Mouse (Mus musculus) C2C12 (cell line): Measurements from ENCODE around the gene Zbtb7b. TPM values are rescaled to one million over a fixed set of nuclear protein-coding genes. Genes with fewer than 3 reads are reported as not detected.

Experiments
- H3K27me3 ChIP-seq: one replicate; pipeline ENCODE4 v1.6.1; 2011; ENCODE audit not compliant: control insufficient read depth, insufficient read depth, insufficient read length
- H3K36me3 ChIP-seq: one replicate; pipeline ENCODE4 v1.6.1; 2011; ENCODE audit not compliant: control insufficient read depth, insufficient read depth
- H3K4me3 ChIP-seq: one replicate; pipeline ENCODE4 v1.5.1; 2011; ENCODE audit warnings: mild to moderate bottlenecking, control low read depth; ENCODE audit not compliant: poor library complexity, insufficient read depth, severe bottlenecking
- H3K79me2 ChIP-seq: one replicate; pipeline ENCODE4 v1.6.1; 2011; ENCODE audit not compliant: control insufficient read depth, insufficient read depth
- H3K79me3 ChIP-seq: one replicate; pipeline ENCODE4 v1.6.1; 2011; ENCODE audit warnings: low read depth, control low read depth
- H3ac ChIP-seq: one replicate; pipeline ENCODE3; 2011; ENCODE audit warnings: low read depth; ENCODE audit not compliant: control insufficient read depth, insufficient read length
- CEBPB ChIP-seq: IDR thresholded peaks from one replicate; pipeline ENCODE4 v1.6.1; 2011; ENCODE audit warnings: low read depth, mild to moderate bottlenecking, control low read depth, moderate library complexity
- CTCF ChIP-seq: IDR thresholded peaks from one replicate; pipeline ENCODE4 v1.5.1; 2011; ENCODE audit not compliant: control insufficient read depth, insufficient read depth, insufficient read length
- FOSL1 ChIP-seq: IDR thresholded peaks from one replicate; pipeline ENCODE4 v1.8.0; 2011; ENCODE audit warnings: mild to moderate bottlenecking, low read length; ENCODE audit not compliant: poor library complexity, insufficient read depth, severe bottlenecking
- MAX ChIP-seq: IDR thresholded peaks from one replicate; pipeline ENCODE4 v1.6.1; 2011; ENCODE audit warnings: mild to moderate bottlenecking, control low read depth
- MYOD1 ChIP-seq: IDR thresholded peaks from one replicate; pipeline ENCODE4 v1.6.1; 2011; ENCODE audit warnings: low read depth; ENCODE audit not compliant: control insufficient read depth, insufficient read length
- MYOG ChIP-seq: IDR thresholded peaks from one replicate; pipeline ENCODE4 v1.6.1; 2011; ENCODE audit not compliant: control insufficient read depth, insufficient read length; ENCODE audit errors: extremely low read depth
- USF1 ChIP-seq: IDR thresholded peaks from one replicate; pipeline ENCODE4 v1.6.1; 2011; ENCODE audit warnings: low read depth, mild to moderate bottlenecking, control low read depth, moderate library complexity
- polyA plus RNA-seq: library from polyadenylated mRNA; unstranded; fragments of >200 nt; fragmentation: generic; extraction: Trizol; gene quantifications from one replicate; pipeline ENCODE4 v1.2.1, GENCODE M21; 2012; ENCODE audit warnings: missing spikeins

Zbtb7b gene
- polyA plus RNA-seq, 1 experiment, result 29.5 TPM

- H3K36me3 ChIP-seq, result no peaks in the 10 kb centered on the region
- TF ChIP-seq CTCF (no peak), USF1 (no peak), MYOD1 (no peak), MAX (no peak), FOSL1 (no peak), CEBPB (no peak), MYOG (no peak)
- H3K79me2 ChIP-seq, result peaks cover 5% of the 10 kb centered on the region
- H3K27me3 ChIP-seq, result peaks cover 6% of the 10 kb centered on the region
- no peak overlapping the region for H3ac ChIP-seq
- no peaks in the 10 kb centered on the region for H3K79me3 ChIP-seq
- no peak overlapping the region for H3K4me3 ChIP-seq
Observed at GRCm38 (mm10) chr3:89330948-89331347, 63.6 kb downstream of the Zbtb7b start.

- Histone ChIP-seq H3K27me3 (peaks cover 6% of the 10 kb centered on the region), H3K79me2 (no peaks in the 10 kb centered on the region), H3K36me3 (no peaks in the 10 kb centered on the region), H3ac (no peak overlapping the region), H3K79me3 (no peaks in the 10 kb centered on the region), H3K4me3 (no peak overlapping the region)
- no peak for TF ChIP-seq FOSL1
- no peak for TF ChIP-seq MYOG
- no peak for TF ChIP-seq USF1
- TF ChIP-seq CTCF, result no peak
- TF ChIP-seq CEBPB, result no peak
- TF ChIP-seq MAX, result no peak
- TF ChIP-seq MYOD1, result no peak
Observed at GRCm38 (mm10) chr3:89330346-89330745, 64.2 kb downstream of the Zbtb7b start.

GRCm38 (mm10) chr3:89328623-89329022 is 66.0 kb downstream of the Zbtb7b start:
- Histone ChIP-seq H3K4me3 (no peak overlapping the region), H3K27me3 (peaks cover 6% of the 10 kb centered on the region), H3K79me2 (no peaks in the 10 kb centered on the region), H3K79me3 (no peaks in the 10 kb centered on the region), H3K36me3 (no peaks in the 10 kb centered on the region), H3ac (no peak overlapping the region)
- TF ChIP-seq USF1, result no peak
- no peak for TF ChIP-seq FOSL1
- TF ChIP-seq CEBPB, result no peak

Other genes starting within 250 kb of the Zbtb7b start
- 0.15 TPM for gene Hcn3, start 234.6 kb downstream of the Zbtb7b start, polyA plus RNA-seq
- 14.5 TPM for gene Clk2, start 230.0 kb downstream of the Zbtb7b start, polyA plus RNA-seq
- 139 TPM for gene Scamp3, start 217.3 kb downstream of the Zbtb7b start, polyA plus RNA-seq
- gene Fam189b, start 211.6 kb downstream of the Zbtb7b start, polyA plus RNA-seq, result 27.4 TPM
- gene Gba, start 191.8 kb downstream of the Zbtb7b start, polyA plus RNA-seq, result 40.6 TPM
- 9.1 TPM for gene Thbs3, start 179.6 kb downstream of the Zbtb7b start, polyA plus RNA-seq
- 248 TPM for gene Mtx1, start 167.7 kb downstream of the Zbtb7b start, polyA plus RNA-seq
- gene Muc1, start 165.7 kb downstream of the Zbtb7b start, polyA plus RNA-seq, result 0.20 TPM
- gene Krtcap2, start 148.8 kb downstream of the Zbtb7b start, polyA plus RNA-seq, result 299 TPM
- gene Trim46, start 148.5 kb downstream of the Zbtb7b start, polyA plus RNA-seq, result 11.0 TPM
- gene Dpm3, start 135.4 kb downstream of the Zbtb7b start, polyA plus RNA-seq, result 228 TPM
- 48.7 TPM for gene Slc50a1, start 124.2 kb downstream of the Zbtb7b start, polyA plus RNA-seq
- gene Efna1, start 113.6 kb downstream of the Zbtb7b start, polyA plus RNA-seq, result 13.9 TPM
- gene Efna3, start 71.8 kb downstream of the Zbtb7b start, polyA plus RNA-seq, result 2.9 TPM
- 13.3 TPM for gene Efna4, start 56.7 kb downstream of the Zbtb7b start, polyA plus RNA-seq
- gene Adam15, start 44.8 kb downstream of the Zbtb7b start, polyA plus RNA-seq, result 60.2 TPM
- 0.01 TPM for gene Dcst2, start 32.8 kb downstream of the Zbtb7b start, polyA plus RNA-seq
- 0.20 TPM for gene Dcst1, start 29.5 kb downstream of the Zbtb7b start, polyA plus RNA-seq
- not detected for gene Lenep, start 8.0 kb upstream of the Zbtb7b start, polyA plus RNA-seq
- 11.0 TPM for gene Flad1, start 17.1 kb upstream of the Zbtb7b start, polyA plus RNA-seq
- gene Cks1b, start 23.6 kb upstream of the Zbtb7b start, polyA plus RNA-seq, result 446 TPM
- 86.3 TPM for gene Shc1, start 23.7 kb upstream of the Zbtb7b start, polyA plus RNA-seq
- 53.1 TPM for gene Pygo2, start 35.4 kb upstream of the Zbtb7b start, polyA plus RNA-seq
- 34.6 TPM for gene Pbxip1, start 41.9 kb upstream of the Zbtb7b start, polyA plus RNA-seq
- 36.6 TPM for gene Pmvk, start 59.8 kb upstream of the Zbtb7b start, polyA plus RNA-seq
- gene Kcnn3, start 125.4 kb upstream of the Zbtb7b start, polyA plus RNA-seq, result 0.01 TPM